Mouse (Mus musculus): ENCODE measurements around the gene Glyatl3. TPM values are rescaled to one million over a fixed set of nuclear protein-coding genes. Genes with fewer than 3 reads are reported as not detected.

Glyatl3 gene
- not detected for total RNA-seq (2021)
- long read RNA-seq, experiment 1, result 0 reads
- long read RNA-seq, experiment 2, result 0 reads

- no peak for DNase-seq
Measured at GRCm38 (mm10) chr17:40914250-40914649, at the start of gene Glyatl3. Glyatl3 (minus strand) TSS chr17:40914350.

- DNase-seq, result peak; percentile 43
Measured at GRCm38 (mm10) chr17:40948518-40948917, 34.4 kb upstream of the Glyatl3 start.

GRCm38 (mm10) chr17:40934420-40935231, 20.5 kb upstream of the Glyatl3 start, which contains the start of the genes Mut and Cenpq:
Mut (plus strand) TSS chr17:40934685.
Cenpq (minus strand) TSS chr17:40935047.
- DNase-seq, result peak; percentile 98

GRCm38 (mm10) chr17:40933985-40934384, 19.8 kb upstream of the Glyatl3 start:
- DNase-seq, result no peak

GRCm38 (mm10) chr17:40915499-40915898, 1.3 kb upstream of the Glyatl3 start:
- DNase-seq, result no peak

GRCm38 (mm10) chr17:40904721-40905154, 9.4 kb downstream of the Glyatl3 start:
- peak; percentile 2 for DNase-seq

GRCm38 (mm10) chr17:40904056-40904597, 10.0 kb downstream of the Glyatl3 start:
- DNase-seq, result no peak

GRCm38 (mm10) chr17:40903345-40903744, 10.8 kb downstream of the Glyatl3 start:
- DNase-seq, result no peak

- DNase-seq, result no peak
Measured at GRCm38 (mm10) chr17:40899783-40900363, 14.3 kb downstream of the Glyatl3 start.

GRCm38 (mm10) chr17:40896863-40897262, 17.3 kb downstream of the Glyatl3 start:
- no peak for DNase-seq

- no peak for DNase-seq
Measured at GRCm38 (mm10) chr17:40887849-40888536, 26.2 kb downstream of the Glyatl3 start.

- DNase-seq, result no peak
Measured at GRCm38 (mm10) chr17:40885155-40885554, 29.0 kb downstream of the Glyatl3 start.

GRCm38 (mm10) chr17:40882172-40882571, 32.0 kb downstream of the Glyatl3 start:
- no peak for DNase-seq

GRCm38 (mm10) chr17:40879924-40880691, 34.0 kb downstream of the Glyatl3 start, which contains the start of gene 9130008F23Rik:
9130008F23Rik (minus strand) TSS chr17:40880559.
- DNase-seq, result peak; percentile 72

GRCm38 (mm10) chr17:40879528-40879923, 34.6 kb downstream of the Glyatl3 start:
- no peak for DNase-seq

- DNase-seq, result no peak
Measured at GRCm38 (mm10) chr17:40877741-40878140, 36.4 kb downstream of the Glyatl3 start.

- DNase-seq, result no peak
Measured at GRCm38 (mm10) chr17:40875568-40875967, 38.6 kb downstream of the Glyatl3 start.

- no peak for DNase-seq
Measured at GRCm38 (mm10) chr17:40874701-40875100, 39.4 kb downstream of the Glyatl3 start.

GRCm38 (mm10) chr17:40873582-40874011, 40.6 kb downstream of the Glyatl3 start:
- peak; percentile 12 for DNase-seq

- no peak for DNase-seq
Measured at GRCm38 (mm10) chr17:40872626-40873025, 41.5 kb downstream of the Glyatl3 start.

GRCm38 (mm10) chr17:40868952-40869747, 45.0 kb downstream of the Glyatl3 start:
- DNase-seq, result no peak

Measured in adrenal gland, postnatal 10 days (tissue).